Comparison of ENCODE assay signal across 7 mouse cellular contexts in the genomic region with DNA sequence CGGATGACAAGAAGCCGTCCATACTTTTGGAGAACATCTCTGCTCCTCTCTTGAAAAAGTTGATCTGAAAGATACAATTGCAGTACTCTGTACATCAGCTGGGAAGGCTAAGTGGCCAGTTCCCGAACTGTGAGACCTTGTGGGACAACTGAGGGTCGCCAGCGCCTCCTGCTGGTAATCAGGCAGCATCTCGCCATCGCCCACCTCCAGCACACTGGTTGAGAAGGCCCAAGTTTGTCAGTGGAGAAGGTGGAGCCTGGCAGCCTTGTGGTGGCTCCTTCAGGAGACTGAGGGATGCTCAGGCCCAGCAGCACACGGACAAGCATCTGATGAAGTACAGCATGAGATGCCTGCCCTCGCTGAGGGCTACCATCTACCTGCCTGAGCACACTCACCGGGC. TPM values are rescaled to one million over a fixed set of nuclear protein-coding genes. Genes with fewer than 3 reads are reported as not detected.
DNase-seq lines count a peak whose midpoint lies in the region; ATAC-seq and TF ChIP-seq lines count a peak whose summit lies in the region.

No protein-coding gene starts in this region.

- WGBS in limb, embryonic 10.5 days: 57% methylated on average over 10 of the region's 10 CpGs
- 53% methylated on average over 10 of the region's 10 CpGs for WGBS in hindbrain, embryonic 16.5 days

- ATAC-seq in hindbrain, embryonic 16.5 days: no peak

- H3K9ac ChIP-seq in MEL (ENCODE audit: control insufficient read depth, low read depth, low read length, poor library complexity, severe bottlenecking): no peak overlapping the region
- no peak overlapping the region for H3K9ac ChIP-seq in hindbrain, embryonic 16.5 days (ENCODE audit: low read depth, low read length)

- H3K4me1 ChIP-seq in MEL (ENCODE audit: control insufficient read depth in 1 of 2, insufficient read depth in 2 of 2, low read length in 2 of 2): no peaks in the 10 kb centered on the region
- H3K4me1 ChIP-seq in limb, embryonic 10.5 days: no peaks in the 10 kb centered on the region
- H3K4me1 ChIP-seq in hindbrain, embryonic 16.5 days (ENCODE audit: control insufficient read depth, insufficient read depth, low read depth, low read length): 0 out of 2 replicates have a peak, but pooled peaks cover 2% of the 10 kb centered on the region

- no peak overlapping the region for H3K4me2 ChIP-seq in hindbrain, embryonic 16.5 days (ENCODE audit: low read length)

- TF ChIP-seq RAD21 in MEL (IDR thresholded peaks at IDR 0.05; ENCODE audit: low read depth, low read length): peak; percentile 85

- no peaks in the 10 kb centered on the region for H3K36me3 ChIP-seq in MEL (ENCODE audit: control insufficient read depth in 1 of 2, insufficient read depth in 2 of 2, low read length in 2 of 2)
- H3K36me3 ChIP-seq in limb, embryonic 10.5 days: peaks cover 53% of the 10 kb centered on the region
- peaks cover 12% of the 10 kb centered on the region for H3K36me3 ChIP-seq in hindbrain, embryonic 16.5 days (ENCODE audit: control insufficient read depth, insufficient read depth, low read length)

- no peaks in the 10 kb centered on the region for H3K79me2 ChIP-seq in MEL (ENCODE audit: control insufficient read depth, insufficient read depth, low read length, poor library complexity)

- no peak for TF ChIP-seq EP300 in MEL (IDR thresholded peaks at IDR 0.05; ENCODE audit: low read depth in 1 of 2, low read length in 2 of 2)

- H3K9me3 ChIP-seq in MEL (replicated peaks; ENCODE audit: insufficient read depth, low read length): no peaks in the 10 kb centered on the region
- H3K9me3 ChIP-seq in limb, embryonic 10.5 days (replicated peaks): no peaks in the 10 kb centered on the region
- H3K9me3 ChIP-seq in hindbrain, embryonic 16.5 days (ENCODE audit: control insufficient read depth, low read length): no peaks in the 10 kb centered on the region

- H3K27ac ChIP-seq in MEL (ENCODE audit: control insufficient read depth, low read depth, low read length): no peak overlapping the region
- no peak overlapping the region for H3K27ac ChIP-seq in limb, embryonic 10.5 days
- H3K27ac ChIP-seq in hindbrain, embryonic 16.5 days (ENCODE audit: low read depth, low read length): no peak overlapping the region

- no peak overlapping the region for H3K4me3 ChIP-seq in MEL (ENCODE audit: control insufficient read depth in 1 of 2, insufficient read depth in 1 of 2, low read depth in 2 of 2, low read length in 2 of 2)
- H3K4me3 ChIP-seq in limb, embryonic 10.5 days: no peak overlapping the region
- no peak overlapping the region for H3K4me3 ChIP-seq in hindbrain, embryonic 16.5 days (ENCODE audit: low read length)

- no peak for TF ChIP-seq POLR2A in MEL (IDR thresholded peaks at IDR 0.05; ENCODE audit: control insufficient read depth in 1 of 2, insufficient read depth in 1 of 2, low read depth in 1 of 2, low read length in 2 of 2, poor library complexity in 1 of 2)

- intact Hi-C loops in left cerebral cortex, postnatal 4 days (cut with DNase I): no loop called here

- no peaks in the 10 kb centered on the region for H3K27me3 ChIP-seq in MEL (ENCODE audit: control insufficient read depth in 1 of 2, insufficient read depth in 2 of 2, low read length in 2 of 2)
- no peaks in the 10 kb centered on the region for H3K27me3 ChIP-seq in limb, embryonic 10.5 days (ENCODE audit: low read depth, poor library complexity, severe bottlenecking)
- H3K27me3 ChIP-seq in hindbrain, embryonic 16.5 days (replicated peaks; ENCODE audit: control insufficient read depth, insufficient read depth, low read length): no peaks in the 10 kb centered on the region

- TF ChIP-seq CTCF in MEL (IDR thresholded peaks at IDR 0.05 in 2 of 3, conservative IDR thresholded peaks at IDR 0.05 in 1 of 3; ENCODE audit: control insufficient read depth in 1 of 3, insufficient read depth in 1 of 3, low read depth in 2 of 3, low read length in 3 of 3, poor library complexity in 1 of 3, severe bottlenecking in 1 of 3): peak; percentile 86 to 91 (median 90)

- DNase-seq in left cerebral cortex, postnatal 4 days: peak; percentile 41
- DNase-seq in left cerebral cortex, adult 9 months (ENCODE audit: low spot score in 2 of 2): no peak
- peak; percentile 70 for DNase-seq in MEL (ENCODE audit: low read depth, low spot score)
- DNase-seq in c-Kit-positive CD71-positive TER-119-positive erythroid progenitor cells, embryonic 14.5 days (ENCODE audit: low spot score): peak; percentile 29
- DNase-seq in limb, embryonic 10.5 days (ENCODE audit: low spot score): peak; percentile 62
- peak; percentile 40 for DNase-seq in thymus, postnatal 25 days

TF ChIP-seq in MEL, 35 proteins besides CTCF, POLR2A, EP300 and RAD21:
- TF ChIP-seq POLR2AphosphoS5 (IDR thresholded peaks at IDR 0.05; ENCODE audit: borderline replicate concordance, low read depth, low read length) (no peak), MXI1 (IDR thresholded peaks at IDR 0.05; ENCODE audit: low read depth, low read length) (no peak), SMC3 (IDR thresholded peaks at IDR 0.05; ENCODE audit: low read depth, low read length) (peak; percentile 86), JUND (IDR thresholded peaks at IDR 0.05; ENCODE audit: low read depth, low read length) (no peak), MYB (IDR thresholded peaks at IDR 0.05; ENCODE audit: low read depth, low read length) (no peak), TAL1 (IDR thresholded peaks at IDR 0.05; ENCODE audit: low read length) (no peak), RCOR1 (IDR thresholded peaks at IDR 0.05; ENCODE audit: low read depth, low read length) (no peak), HCFC1 (IDR thresholded peaks at IDR 0.05; ENCODE audit: low read depth, low read length) (no peak), ELF1 (IDR thresholded peaks at IDR 0.05; ENCODE audit: low read depth, low read length) (no peak), ZC3H11A (IDR thresholded peaks at IDR 0.05; ENCODE audit: low read depth, low read length) (peak; percentile 74)

RNA-seq across cellular contexts. Expression of a gene that starts 31.2 kb away (rescaled TPM):
- total RNA-seq in left cerebral cortex, postnatal 4 days (2021): 10 to 100 TPM; 35.9 to 38.8 TPM
- 0.15 TPM in 1 of 2 replicates, not detected in the other for total RNA-seq in MEL (2012; rRNA removed)
- under 1 TPM in 1 of 2 experiments, not detected in 1; 0.99 TPM for polyA plus RNA-seq in MEL (2012; ENCODE audit: insufficient read depth in 1 of 2, insufficient read length in 2 of 2, low read depth in 1 of 2, low replicate concordance in 2 of 2, missing spikeins in 1 of 2)
- polyA plus RNA-seq in limb, embryonic 10.5 days (2016; fragmentation: Nextera tagmentation; extraction: Ambion mirVana): 28.7 and 41.0 TPM in 2 replicates
- polyA plus RNA-seq in hindbrain, embryonic 16.5 days (2015; fragmentation: Nextera tagmentation; extraction: Ambion mirVana): 54.6 and 59.0 TPM in 2 replicates

Comparison
In these comparisons a context has a peak if more than half of its experiments do, and no peak if none do; other contexts are left out.
1. DNase-seq: peak in left cerebral cortex, postnatal 4 days (single experiment), MEL (single experiment), c-Kit-positive CD71-positive TER-119-positive erythroid progenitor cells, embryonic 14.5 days (single experiment), limb, embryonic 10.5 days (single experiment) and thymus, postnatal 25 days (single experiment); none in left cerebral cortex, adult 9 months (0 of 2).
2. RNA of a gene that starts 31.2 kb away (polyA plus RNA-seq): 54.6 to 59.0 TPM in hindbrain, embryonic 16.5 days and 28.7 to 41.0 TPM in limb, embryonic 10.5 days; 0.99 TPM in MEL; every median in the first group is over 10 times any median in the second.